Mouse (Mus musculus) megakaryocyte, embryonic 14.5 days (primary cell): ENCODE measurements around the gene Akap6.

ENCODE experiments used
- FLI1 ChIP-seq: IDR thresholded peaks from 2 replicates; pipeline ENCODE4 v1.6.1; 2012; ENCODE audit warnings: low read length, inconsistent platforms, mixed read lengths
- GATA1 ChIP-seq: IDR thresholded peaks from 3 replicates; pipeline ENCODE4 v1.6.1; 2012; ENCODE audit warnings: mixed read lengths, low read length, inconsistent platforms, borderline replicate concordance

DNA sequence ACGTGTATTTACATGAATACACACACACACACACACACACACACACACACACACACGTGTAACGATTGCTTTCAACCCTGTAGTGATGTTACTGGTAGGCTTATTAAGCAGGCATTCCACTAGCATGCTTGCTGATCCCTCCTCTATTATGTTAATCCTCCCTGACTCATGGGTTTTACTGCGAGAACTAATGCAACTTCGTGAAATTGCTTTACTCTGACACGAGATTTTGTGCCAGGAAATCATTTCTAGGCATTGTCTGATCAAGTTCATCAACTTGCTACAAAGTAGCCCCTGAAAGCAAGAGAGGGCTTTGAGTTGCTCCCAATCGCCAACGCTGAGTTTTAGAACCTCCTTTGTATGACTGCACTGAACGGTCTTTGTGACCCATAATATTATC is 132.6 kb downstream of the Akap6 start:
- TF ChIP-seq GATA1 (no peak), FLI1 (no peak)
